Mouse (Mus musculus): ENCODE results near the gene B130006D01Rik. TPM values are rescaled to one million over a fixed set of nuclear protein-coding genes. Genes with fewer than 3 reads are reported as not detected.
A peak's percentile ranks its signal among the peaks of the same experiment; 100 is the strongest.
"Not testable (repeated sequence)": the region's sequence is repeated elsewhere in the genome, so short reads cannot be mapped to it uniquely, and the experiment has no call there.

Gene B130006D01Rik
- total RNA-seq, 2 experiments from 2014 or later, result 0.34 to 0.47 TPM

GRCm38 (mm10) chr11:95712563-95713224, 10.7 kb upstream of the B130006D01Rik start, which contains the start of gene Zfp652:
Zfp652 (plus strand) TSS chr11:95712673.
- DNase-seq (ENCODE audit: low spot score), result peak; percentile 75
- intact Hi-C loops (cut with DNase I), result loop anchor here (2.0 kb wide), 1 partner anchor 24 kb away; no protein-coding TSS in a partner anchor

GRCm38 (mm10) chr11:95713225-95713810, 10.1 kb upstream of the B130006D01Rik start:
- intact Hi-C loops (cut with DNase I), result loop anchor here (2.0 kb wide), 1 partner anchor 25 kb away; no protein-coding TSS in a partner anchor
- DNase-seq (ENCODE audit: low spot score), result peak; percentile 23

DNA sequence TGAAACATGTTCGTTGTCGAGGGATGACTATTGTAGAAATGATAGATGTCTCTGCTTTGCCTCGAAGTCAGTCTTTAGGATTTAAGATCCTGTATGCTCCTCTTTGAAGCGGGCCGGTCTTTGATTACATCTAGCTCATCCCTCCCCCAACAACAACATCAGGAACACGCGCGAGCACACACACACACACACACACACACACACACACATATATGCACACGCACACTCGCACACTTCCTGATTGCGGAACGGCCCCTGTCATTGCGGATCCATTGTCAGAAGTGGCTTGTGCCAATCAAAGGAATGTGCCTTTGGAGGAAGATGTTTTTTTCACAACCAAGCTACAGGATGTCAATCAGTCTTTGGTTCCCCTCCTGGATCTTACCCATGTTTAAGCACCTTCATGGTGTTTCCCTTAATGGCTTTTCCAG, 9.6 kb upstream of the B130006D01Rik start:
- intact Hi-C loops (cut with DNase I), result loop anchor here (2.0 kb wide), 1 partner anchor 25 kb away; no protein-coding TSS in a partner anchor
- DNase-seq (ENCODE audit: low spot score), result no peak

DNA sequence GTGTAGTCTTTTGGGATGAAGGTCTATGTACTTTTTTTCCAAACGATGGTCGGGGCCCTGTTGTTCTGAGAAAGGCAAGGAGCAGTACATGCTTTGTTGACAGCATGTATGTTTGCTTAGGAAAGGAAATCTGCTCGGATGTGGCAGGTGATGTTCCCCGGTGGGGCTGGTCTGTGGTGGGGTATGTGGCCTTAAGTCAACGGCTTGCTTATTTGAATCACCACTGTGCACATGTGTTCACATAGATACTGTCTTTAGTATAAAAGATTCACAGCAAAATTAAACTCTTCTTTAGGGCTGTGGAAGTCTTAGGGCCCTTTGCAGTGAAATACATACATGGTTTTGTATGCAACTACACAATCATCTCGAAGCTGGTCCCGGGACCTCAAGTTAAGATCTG, 9.0 kb upstream of the B130006D01Rik start:
- DNase-seq (ENCODE audit: low spot score), result no peak
- intact Hi-C loops (cut with DNase I), result no loop called here

- no peak for DNase-seq (ENCODE audit: low spot score)
- intact Hi-C loops (cut with DNase I), result no loop called here
These were observed 7.3 kb upstream of the B130006D01Rik start for GRCm38 (mm10) chr11:95716136-95716535.

DNA sequence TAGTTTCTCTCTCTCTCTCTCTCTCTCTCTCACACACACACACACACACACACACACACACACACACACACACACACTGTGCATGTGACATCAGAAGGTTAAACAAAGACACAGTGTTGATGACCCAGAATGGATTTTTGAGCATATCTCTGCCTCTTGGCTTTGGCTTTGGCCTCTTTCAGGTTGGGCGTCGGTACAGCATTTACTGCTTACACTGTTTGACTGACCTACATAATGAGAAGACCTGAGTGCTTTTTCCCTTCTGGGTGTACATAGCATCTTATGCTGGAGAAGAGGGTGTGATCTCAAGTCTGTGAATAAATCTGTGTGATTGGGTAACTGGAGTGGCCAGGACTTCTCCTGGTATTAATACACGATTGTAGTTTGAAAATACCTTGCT, 4.0 kb upstream of the B130006D01Rik start:
- intact Hi-C loops (cut with DNase I), result no loop called here

DNA sequence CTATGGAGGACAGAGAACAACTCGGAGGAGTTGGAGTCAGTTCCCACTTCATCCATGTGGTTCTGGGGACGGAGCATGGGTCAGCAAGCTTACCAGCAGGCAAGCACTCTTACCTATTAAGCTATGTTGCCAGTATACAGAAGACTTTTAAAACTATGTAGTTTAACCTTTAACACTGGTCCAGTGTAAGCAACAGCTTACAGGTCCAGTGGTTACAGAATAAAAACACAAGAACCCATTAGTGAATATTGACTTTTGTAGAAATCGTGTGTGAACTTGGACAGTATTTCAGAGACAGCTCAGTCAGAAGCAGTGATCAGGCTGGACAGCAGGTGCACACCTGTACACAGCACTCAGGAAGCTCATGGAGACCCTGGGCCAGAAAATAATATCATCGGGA, 1.1 kb downstream of the B130006D01Rik start:
- DNase-seq (ENCODE audit: low spot score), result no peak
- intact Hi-C loops (cut with DNase I), result no loop called here

More for the DNA sequence above, 4.0 kb upstream of the B130006D01Rik start:
- no peak for DNase-seq (ENCODE audit: low spot score)

DNA sequence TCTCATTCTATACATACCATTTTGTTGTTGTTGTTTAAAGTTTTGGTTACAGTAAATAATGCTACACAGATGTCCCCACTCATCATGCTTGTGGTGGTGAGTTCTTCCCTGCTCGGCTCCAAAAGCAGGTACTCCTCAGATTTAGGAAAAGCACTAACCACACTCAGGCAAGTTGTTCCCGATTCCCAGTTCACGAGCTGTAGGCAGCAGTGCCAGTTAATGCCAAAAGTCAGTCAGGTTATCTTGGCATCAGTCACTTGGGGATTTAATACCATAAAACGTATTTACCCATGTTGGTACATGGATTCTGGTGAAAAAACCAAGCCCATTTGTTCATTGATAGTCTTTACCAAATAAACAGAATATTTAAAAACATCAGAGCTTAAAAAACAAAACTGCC, 2.8 kb downstream of the B130006D01Rik start:
- intact Hi-C loops (cut with DNase I), result no loop called here

GRCm38 (mm10) chr11:95727947-95728346, 4.6 kb downstream of the B130006D01Rik start:
- DNase-seq (ENCODE audit: low spot score), result no peak
- intact Hi-C loops (cut with DNase I), result no loop called here

More for the DNA sequence above, 2.8 kb downstream of the B130006D01Rik start:
- no peak for DNase-seq (ENCODE audit: low spot score)

GRCm38 (mm10) chr11:95728916-95729907, 5.8 kb downstream of the B130006D01Rik start:
- no peak for DNase-seq (ENCODE audit: low spot score)
- intact Hi-C loops (cut with DNase I), result no loop called here

DNA sequence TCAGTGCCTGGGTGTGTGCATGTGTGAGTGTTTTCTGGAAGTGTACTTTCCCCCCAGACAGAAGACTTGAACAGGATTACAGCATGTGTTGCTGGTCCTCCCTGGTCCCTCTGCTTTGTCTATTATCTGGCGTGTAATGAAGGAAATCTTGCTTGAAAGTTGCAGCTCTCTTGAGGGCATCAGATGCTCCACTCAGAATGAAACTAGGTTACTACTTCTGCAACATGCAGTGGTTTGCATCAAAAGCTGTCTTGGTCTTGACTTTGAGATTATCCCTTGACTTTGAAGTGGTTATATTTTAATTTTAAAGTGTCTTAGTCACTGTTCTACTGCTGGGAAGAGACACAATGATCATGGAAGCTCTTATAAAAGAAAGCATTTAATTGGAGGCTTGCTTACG, 11.1 kb downstream of the B130006D01Rik start:
- no peak for DNase-seq (ENCODE audit: low spot score)
- intact Hi-C loops (cut with DNase I), result no loop called here

DNA sequence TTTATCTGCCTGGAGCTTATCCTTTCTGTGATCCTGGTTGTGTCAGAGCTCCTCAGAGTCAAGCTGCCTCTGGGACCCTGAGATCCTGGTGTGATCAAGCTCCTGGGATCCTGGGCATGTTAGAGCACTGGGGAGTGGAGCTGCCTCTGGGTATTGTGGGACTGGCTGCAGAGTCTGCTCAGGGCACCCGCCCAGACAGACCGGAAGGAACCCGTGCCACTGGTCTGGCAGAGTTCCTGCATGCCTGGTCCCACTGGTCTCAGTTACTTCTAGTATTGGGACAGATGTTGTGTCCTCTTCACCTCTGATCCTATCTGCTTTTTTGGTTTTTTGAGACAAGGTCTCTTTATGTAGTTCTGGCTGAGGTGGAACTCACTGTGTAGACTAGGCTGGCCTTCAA, 14.4 kb downstream of the B130006D01Rik start:
- no peak for DNase-seq (ENCODE audit: low spot score)
- intact Hi-C loops (cut with DNase I), result no loop called here

GRCm38 (mm10) chr11:95744521-95744920, 21.1 kb downstream of the B130006D01Rik start:
- no peak for DNase-seq (ENCODE audit: low spot score)

GRCm38 (mm10) chr11:95746821-95747220, 23.4 kb downstream of the B130006D01Rik start:
- no peak for DNase-seq (ENCODE audit: low spot score)
- intact Hi-C loops (cut with DNase I), result no loop called here

More at GRCm38 (mm10) chr11:95744521-95744920, 21.1 kb downstream of the B130006D01Rik start:
- intact Hi-C loops (cut with DNase I), result no loop called here

DNA sequence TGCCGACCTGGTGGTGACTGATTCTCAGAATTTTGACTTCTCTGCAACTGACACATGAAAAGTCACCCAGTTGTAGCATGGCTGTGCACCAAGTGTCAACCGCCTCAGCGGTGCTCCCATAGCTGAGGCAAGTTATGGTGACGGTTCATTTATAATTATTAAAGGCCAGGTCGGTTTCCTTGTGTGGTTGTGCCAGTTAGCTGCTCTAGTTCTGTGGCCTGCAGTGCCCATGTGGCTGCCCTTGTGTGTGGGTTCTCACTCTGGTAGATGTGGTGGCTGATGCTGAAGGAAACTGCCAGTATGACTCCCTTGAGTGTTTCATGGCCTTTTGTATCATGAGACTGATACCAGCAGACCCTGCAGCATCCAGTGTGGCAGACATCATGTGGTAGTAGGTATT, 24.9 kb downstream of the B130006D01Rik start:
- intact Hi-C loops (cut with DNase I), result no loop called here

DNA sequence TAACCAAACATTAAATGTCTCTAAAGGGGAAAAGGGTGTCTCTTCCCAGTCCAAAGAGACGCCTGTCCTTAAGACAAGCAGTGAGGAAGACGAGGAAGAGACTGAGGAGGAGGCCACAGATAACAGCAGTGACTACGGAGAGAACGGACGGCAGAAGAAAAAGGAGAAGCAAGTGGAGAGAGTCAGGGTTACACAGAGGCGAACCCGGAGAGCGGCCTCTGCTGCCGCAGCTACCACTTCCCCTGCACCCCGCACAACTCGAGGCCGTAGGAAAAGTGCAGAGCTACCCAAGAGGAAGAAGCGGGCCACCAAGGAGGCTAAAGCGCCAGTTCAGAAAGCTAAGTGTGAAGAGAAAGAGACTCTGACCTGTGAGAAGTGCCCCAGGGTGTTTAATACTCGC, 26.2 kb downstream of the B130006D01Rik start:
- no peak for DNase-seq (ENCODE audit: low spot score)

More for the DNA sequence above, 24.9 kb downstream of the B130006D01Rik start:
- DNase-seq (ENCODE audit: low spot score), result no peak

DNA sequence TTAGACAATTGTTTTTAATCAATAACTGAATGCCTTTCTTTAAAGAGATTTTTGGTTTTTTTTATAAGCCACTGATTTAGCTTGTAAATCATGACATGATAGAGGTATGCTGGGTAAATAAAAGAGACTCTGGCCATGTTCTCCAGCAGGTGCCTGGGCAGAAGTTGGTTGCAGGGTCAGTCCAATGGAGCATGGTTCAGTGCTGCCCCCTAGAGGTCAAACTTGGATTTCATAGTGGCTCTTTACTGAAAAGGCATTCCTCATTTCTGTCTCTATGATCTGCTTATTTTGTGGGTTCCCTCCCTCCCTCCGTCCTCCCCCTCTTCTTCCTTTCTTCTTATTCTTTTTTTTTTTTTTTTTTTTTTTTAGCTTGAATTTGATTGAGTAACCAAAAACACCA, 27.6 kb downstream of the B130006D01Rik start:
- DNase-seq (ENCODE audit: low spot score), result peak; percentile 28
- intact Hi-C loops (cut with DNase I), result loop anchor here (1.0 to 5.0 kb wide), 2 partner anchors 65 to 219 kb away; no protein-coding TSS in a partner anchor

More for the DNA sequence above, 26.2 kb downstream of the B130006D01Rik start:
- intact Hi-C loops (cut with DNase I), result loop anchor here (5.0 kb wide), 1 partner anchor 217 kb away; no protein-coding TSS in a partner anchor

DNA sequence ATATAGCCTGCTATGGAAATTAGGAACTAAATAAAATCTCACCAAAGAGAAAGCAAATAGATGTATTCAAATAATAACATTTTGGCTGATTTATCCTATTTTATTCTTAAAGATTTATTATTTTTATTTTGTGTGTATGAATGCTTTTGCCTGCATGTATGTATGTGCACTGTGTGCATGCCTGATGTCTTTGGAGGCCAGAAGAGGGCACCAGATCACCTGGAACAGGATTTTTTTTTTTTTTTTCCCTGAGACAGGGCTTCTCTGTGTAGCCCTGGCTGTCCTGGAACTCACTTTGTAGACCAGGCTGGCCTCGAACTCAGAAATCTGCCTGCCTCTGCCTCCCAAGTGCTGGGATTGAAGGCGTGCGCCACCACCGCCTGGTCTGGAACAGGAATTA, 31.8 kb downstream of the B130006D01Rik start:
- intact Hi-C loops (cut with DNase I); DNase-seq (ENCODE audit: low spot score): not testable (repeated sequence)

- no peak for DNase-seq (ENCODE audit: low spot score)
- intact Hi-C loops (cut with DNase I), result loop anchor here (10.0 kb wide), 1 partner anchor 224 kb away; no protein-coding TSS in a partner anchor
These were observed 37.1 kb downstream of the B130006D01Rik start for GRCm38 (mm10) chr11:95760521-95760920.

GRCm38 (mm10) chr11:95762996-95763395, 39.6 kb downstream of the B130006D01Rik start:
- intact Hi-C loops (cut with DNase I), result loop anchor here (10.0 kb wide), 1 partner anchor 222 kb away; no protein-coding TSS in a partner anchor
- DNase-seq (ENCODE audit: low spot score), result no peak

Measured in heart, postnatal 25 days (tissue).